Mouse (Mus musculus) cerebellum, postnatal 10 days (tissue): Measurements from ENCODE around the gene Trp53rka.

Experiments used
- DNase-seq, 2 experiments: peaks; one replicate each; pipeline ENCODE4 v3.0.0; 2021; ENCODE audit warnings: mixed read lengths in 2 of 2

Gene Trp53rka

GRCm38 (mm10) chr2:165484152-165484551 lies 9.0 kb downstream of the Trp53rka start:
- DNase-seq, result no peak

DNA sequence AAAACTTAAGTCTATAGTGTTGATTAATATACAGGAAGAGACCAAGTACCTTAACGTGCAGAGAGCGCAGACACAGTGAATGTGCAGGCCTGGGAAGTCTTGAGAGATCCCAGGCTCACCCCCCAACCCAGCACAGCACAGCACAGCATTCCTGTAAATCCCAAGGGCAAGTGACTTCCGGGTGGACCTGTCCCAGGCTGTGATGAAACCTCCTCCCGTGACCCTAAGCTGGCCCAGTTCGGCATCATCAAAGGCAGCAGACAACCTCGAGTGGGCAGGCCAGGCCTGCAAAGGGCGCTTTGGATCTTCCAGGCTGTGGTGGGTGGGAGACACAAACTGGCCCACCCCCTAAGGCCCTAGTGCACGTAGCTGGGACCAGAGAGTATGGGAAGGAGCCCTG lies 11.1 kb downstream of the Trp53rka start:
- no peak for DNase-seq

- DNase-seq, result no peak
Observed at GRCm38 (mm10) chr2:165475850-165476249, 17.3 kb downstream of the Trp53rka start.

- no peak for DNase-seq
Observed at GRCm38 (mm10) chr2:165475412-165475811, 17.7 kb downstream of the Trp53rka start.

- peak; percentile 19 to 41 for DNase-seq
Observed at GRCm38 (mm10) chr2:165473003-165473402, 20.1 kb downstream of the Trp53rka start, which contains the start of gene Slc13a3. Gene Slc13a3 (minus strand): TSS chr2:165473230.

DNA sequence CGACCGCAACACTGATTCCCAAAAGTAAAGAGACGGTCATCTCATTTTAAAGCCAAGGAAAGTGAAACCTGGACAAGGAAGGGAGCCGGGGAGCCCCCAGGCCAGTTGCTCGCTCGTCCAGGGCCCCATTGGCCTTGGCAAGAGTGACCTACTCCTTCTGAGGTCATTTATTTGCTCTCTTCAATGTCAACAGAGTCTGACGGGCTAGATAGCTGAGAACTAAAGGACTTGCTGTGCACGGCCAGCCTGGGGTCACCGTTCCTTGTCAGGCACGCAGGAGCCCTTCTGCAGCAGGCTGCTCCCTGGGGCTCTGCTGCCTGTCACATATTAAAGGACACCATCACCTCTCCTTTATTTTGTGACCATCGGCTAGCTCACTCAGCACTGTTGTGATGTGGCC lies 21.2 kb downstream of the Trp53rka start:
- DNase-seq, result no peak

- no peak for DNase-seq
Observed at GRCm38 (mm10) chr2:165470167-165470566, 23.0 kb downstream of the Trp53rka start.

- peak; percentile 26 for DNase-seq
Observed at GRCm38 (mm10) chr2:165467824-165468452, 25.2 kb downstream of the Trp53rka start.

- DNase-seq, result no peak
Observed at GRCm38 (mm10) chr2:165459663-165460062, 33.5 kb downstream of the Trp53rka start.

GRCm38 (mm10) chr2:165458189-165458588 lies 34.9 kb downstream of the Trp53rka start:
- no peak for DNase-seq

- DNase-seq, result no peak
Observed at GRCm38 (mm10) chr2:165456710-165457109, 36.4 kb downstream of the Trp53rka start.

DNA sequence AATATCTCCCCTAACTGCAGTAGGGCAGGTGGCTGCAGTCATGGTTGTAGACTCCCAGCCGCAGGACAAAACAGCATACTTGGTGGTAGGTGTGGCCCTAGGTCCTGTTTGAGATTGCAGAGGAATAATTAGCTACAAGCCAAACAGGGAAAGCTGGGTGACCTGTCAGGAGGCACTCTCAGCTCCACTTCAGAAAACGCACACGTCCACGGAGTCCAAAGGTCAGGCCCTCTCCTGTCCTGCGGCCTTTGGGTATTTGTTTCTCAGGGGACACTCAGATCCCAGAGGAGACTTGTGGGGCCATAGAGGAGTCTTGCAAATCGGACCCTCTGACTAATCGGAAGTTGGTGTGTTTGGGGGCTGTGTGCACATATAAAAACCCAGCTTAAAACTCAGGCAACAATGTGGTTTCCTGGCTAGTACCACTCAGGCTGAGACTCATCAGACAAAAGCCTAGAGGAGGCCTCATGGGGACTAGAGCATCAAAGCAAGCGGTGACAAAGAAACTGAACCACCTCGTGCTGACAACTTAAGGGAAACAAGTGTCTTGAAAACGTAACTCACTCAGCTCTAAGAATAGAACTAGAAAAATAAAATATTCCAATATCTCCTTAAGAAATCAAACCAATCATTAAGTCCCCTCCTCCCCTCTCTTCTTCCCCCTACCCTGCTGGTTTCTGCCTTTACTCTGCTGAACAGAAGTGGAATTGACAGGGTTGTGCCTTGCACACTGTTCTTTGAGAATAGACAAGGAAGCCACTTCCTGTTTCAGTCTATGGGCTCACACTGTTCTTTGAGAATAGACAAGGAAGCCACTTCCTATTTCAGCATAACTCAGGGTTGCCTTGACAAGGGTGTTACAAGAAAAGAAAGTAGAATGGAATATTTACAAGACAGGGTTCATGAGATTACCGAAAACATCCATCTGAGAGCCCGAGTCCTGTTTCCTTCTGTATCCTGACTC lies 40.1 kb downstream of the Trp53rka start:
- DNase-seq, result no peak

- no peak for DNase-seq
Observed at GRCm38 (mm10) chr2:165448475-165448874, 44.6 kb downstream of the Trp53rka start.

- DNase-seq, result no peak
Observed at GRCm38 (mm10) chr2:165444861-165445260, 48.3 kb downstream of the Trp53rka start.

DNA sequence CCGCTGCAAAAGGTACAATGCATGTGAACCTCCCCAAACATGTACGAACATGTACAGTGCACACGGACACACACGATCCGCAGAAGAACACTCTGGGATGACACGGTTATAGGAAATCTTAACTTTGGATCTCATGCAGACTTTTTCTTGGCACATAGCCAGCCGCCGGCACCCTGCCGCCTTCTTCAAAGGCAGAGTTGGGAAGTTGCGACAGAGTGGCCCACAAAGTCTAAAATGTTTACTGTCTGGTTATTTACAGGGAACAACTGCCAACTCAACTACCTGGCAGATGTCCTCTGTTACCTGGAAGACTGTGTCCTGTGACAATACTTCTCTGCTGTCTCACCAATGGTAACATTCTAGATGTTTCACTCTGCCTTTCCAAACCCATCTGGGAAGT lies 50.1 kb downstream of the Trp53rka start:
- DNase-seq, result peak; percentile 49 to 58

- DNase-seq, result no peak
Observed at GRCm38 (mm10) chr2:165441613-165442012, 51.5 kb downstream of the Trp53rka start.
